9 mouse cellular contexts compared by ENCODE assay signal in the genomic region with DNA sequence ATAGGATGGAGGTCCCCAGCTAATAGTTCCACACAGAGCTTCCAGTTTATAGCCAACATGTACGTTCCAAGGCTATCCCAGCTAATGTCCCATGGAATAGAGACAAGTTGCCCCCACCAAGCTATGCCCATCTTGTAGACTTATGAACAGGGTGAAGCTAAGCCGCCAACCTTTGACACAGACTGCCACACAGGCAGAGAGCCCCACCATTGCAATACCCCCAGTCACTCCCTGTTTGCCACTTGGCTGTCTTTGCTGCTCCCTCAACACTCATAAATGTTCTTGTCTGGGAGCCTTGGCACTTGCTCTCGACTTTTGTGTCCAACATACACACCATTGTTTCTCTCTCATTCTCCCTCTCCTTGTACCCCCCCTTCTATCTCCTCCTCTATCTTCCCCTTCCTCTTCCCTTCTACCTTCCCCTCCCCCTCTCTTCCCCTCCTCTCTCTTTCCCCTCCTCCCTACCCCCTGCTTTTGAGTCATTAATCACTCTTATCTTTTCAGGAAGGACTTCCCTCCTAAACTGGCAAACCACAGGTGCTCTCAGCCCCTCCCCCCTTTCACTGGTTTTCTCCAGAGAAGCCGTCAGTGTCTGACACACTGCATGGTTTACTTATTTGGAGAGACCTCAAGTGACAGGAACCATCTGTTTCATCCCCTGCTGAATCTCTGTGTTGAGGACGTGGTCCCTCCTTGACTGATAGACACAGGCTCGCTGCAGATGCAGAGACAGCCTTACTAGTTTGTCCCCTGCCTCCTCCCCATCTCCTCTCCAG.
DNase-seq lines count a peak whose midpoint lies in the region; ATAC-seq and TF ChIP-seq lines count a peak whose summit lies in the region.
"Had no signal": no experiment of that assay in that cellular context is flagged by ENCODE, and none has a peak within 500 bp of the region (broad histone marks: within the 10 kb centered on the region; RNA-seq: fewer than 3 reads in every experiment).

No protein-coding gene starts in this region.

- TF ChIP-seq CTCF in hindbrain, postnatal 0 days (IDR thresholded peaks at IDR 0.05; ENCODE audit: low read depth) = no peak
- TF ChIP-seq CTCF in MEL (IDR thresholded peaks at IDR 0.05 in 2 of 3, conservative IDR thresholded peaks at IDR 0.05 in 1 of 3; ENCODE audit: control insufficient read depth in 1 of 3, insufficient read depth in 1 of 3, low read depth in 2 of 3, low read length in 3 of 3, poor library complexity in 1 of 3, severe bottlenecking in 1 of 3) = no peak

- DNase-seq in hindbrain, postnatal 0 days (ENCODE audit: low spot score) = peak; percentile 18
- peak; percentile 96 for DNase-seq in MEL (ENCODE audit: low read depth, low spot score)
- peak; percentile 21 for DNase-seq in lung, postnatal 36 days
- no peak for DNase-seq in right cerebral cortex, postnatal 10 days (ENCODE audit: low spot score in 2 of 2)
- no peak for DNase-seq in cerebellum, postnatal 36 days
- DNase-seq: gastrocnemius, postnatal 14 days had no signal

- TF ChIP-seq RAD21 in MEL (IDR thresholded peaks at IDR 0.05; ENCODE audit: low read depth, low read length) = no peak; the same call in 1 of the 2 replicates

- peak; percentile 84 to 99 for TF ChIP-seq EP300 in MEL (IDR thresholded peaks at IDR 0.05; ENCODE audit: low read depth in 1 of 2, low read length in 2 of 2)

- H3K27ac ChIP-seq in hindbrain, postnatal 0 days = no peak overlapping the region
- no peak overlapping the region for H3K27ac ChIP-seq in hindbrain, embryonic 16.5 days (ENCODE audit: low read depth, low read length)
- H3K27ac ChIP-seq in MEL (ENCODE audit: control insufficient read depth, low read depth, low read length) = peak overlapping the region; percentile 94

- no peaks in the 10 kb centered on the region for H3K27me3 ChIP-seq in hindbrain, postnatal 0 days (ENCODE audit: insufficient read depth, low read length)
- H3K27me3 ChIP-seq in hindbrain, embryonic 16.5 days (replicated peaks; ENCODE audit: control insufficient read depth, insufficient read depth, low read length) = no peaks in the 10 kb centered on the region
- no peaks in the 10 kb centered on the region for H3K27me3 ChIP-seq in MEL (ENCODE audit: control insufficient read depth in 1 of 2, insufficient read depth in 2 of 2, low read length in 2 of 2)

- no peaks in the 10 kb centered on the region for H3K36me3 ChIP-seq in hindbrain, postnatal 0 days (ENCODE audit: insufficient read depth, low read length)
- no peaks in the 10 kb centered on the region for H3K36me3 ChIP-seq in hindbrain, embryonic 16.5 days (ENCODE audit: control insufficient read depth, insufficient read depth, low read length)
- H3K36me3 ChIP-seq in MEL (ENCODE audit: control insufficient read depth in 1 of 2, insufficient read depth in 2 of 2, low read length in 2 of 2) = peaks cover 0 to 55% of the 10 kb centered on the region in 2 experiments; a peak in 2 of 4 replicates

- 47% methylated on average over 6 of the region's 6 CpGs for WGBS in hindbrain, postnatal 0 days
- 51% methylated on average over 6 of the region's 6 CpGs for WGBS in hindbrain, embryonic 16.5 days

- H3K4me2 ChIP-seq in hindbrain, postnatal 0 days (ENCODE audit: low read depth, low read length) = no peak overlapping the region
- no peak overlapping the region for H3K4me2 ChIP-seq in hindbrain, embryonic 16.5 days (ENCODE audit: low read length)

- H3K79me2 ChIP-seq in MEL (ENCODE audit: control insufficient read depth, insufficient read depth, low read length, poor library complexity) = no peaks in the 10 kb centered on the region

- no peak overlapping the region for H3K9ac ChIP-seq in hindbrain, postnatal 0 days (replicated peaks; ENCODE audit: low read length)
- no peak overlapping the region for H3K9ac ChIP-seq in hindbrain, embryonic 16.5 days (ENCODE audit: low read depth, low read length)
- H3K9ac ChIP-seq in MEL (ENCODE audit: control insufficient read depth, low read depth, low read length, poor library complexity, severe bottlenecking) = peak overlapping the region; percentile 51

- H3K4me1 ChIP-seq in hindbrain, postnatal 0 days (ENCODE audit: insufficient read depth, low read length) = no peaks in the 10 kb centered on the region
- peaks cover 2% of the 10 kb centered on the region for H3K4me1 ChIP-seq in hindbrain, embryonic 16.5 days (ENCODE audit: control insufficient read depth, insufficient read depth, low read depth, low read length)
- H3K4me1 ChIP-seq in MEL (ENCODE audit: control insufficient read depth in 1 of 2, insufficient read depth in 2 of 2, low read length in 2 of 2) = peaks cover 43 to 47% of the 10 kb centered on the region in 2 experiments

- H3K4me3 ChIP-seq in hindbrain, postnatal 0 days (ENCODE audit: low read length) = no peak overlapping the region
- H3K4me3 ChIP-seq in hindbrain, embryonic 16.5 days (ENCODE audit: low read length) = no peak overlapping the region
- peak overlapping the region; percentile 6 to 21; a peak in 3 of 4 replicates for H3K4me3 ChIP-seq in MEL (ENCODE audit: control insufficient read depth in 1 of 2, insufficient read depth in 1 of 2, low read depth in 2 of 2, low read length in 2 of 2)

- ATAC-seq in hindbrain, postnatal 0 days = peak; percentile 58; the same call in 1 of the 2 replicates
- no peak for ATAC-seq in hindbrain, embryonic 16.5 days
- ATAC-seq in granulocyte monocyte progenitor cell, adult 5-6 weeks (replicated peaks; ENCODE audit: poor library complexity, severe bottlenecking) = peak; percentile 53
- no peak for ATAC-seq in inflammation-experienced regulatory T-cells, adult 6 months

- H3K9me3 ChIP-seq in hindbrain, postnatal 0 days (ENCODE audit: low read length) = no peaks in the 10 kb centered on the region
- no peaks in the 10 kb centered on the region for H3K9me3 ChIP-seq in hindbrain, embryonic 16.5 days (ENCODE audit: control insufficient read depth, low read length)
- no peaks in the 10 kb centered on the region for H3K9me3 ChIP-seq in MEL (replicated peaks; ENCODE audit: insufficient read depth, low read length)

- TF ChIP-seq POLR2A in MEL (IDR thresholded peaks at IDR 0.05; ENCODE audit: control insufficient read depth in 1 of 2, insufficient read depth in 1 of 2, low read depth in 1 of 2, low read length in 2 of 2, poor library complexity in 1 of 2) = peak; percentile 5 to 72; a peak in 2 of 4 replicates

TF ChIP-seq in MEL, 35 proteins besides CTCF, POLR2A, EP300 and RAD21 (continues in another document):
- TF ChIP-seq ZMIZ1 (IDR thresholded peaks at IDR 0.05; ENCODE audit: low read depth, low read length) (peak; percentile 79; the same call in 1 of the 2 replicates), MAFK (IDR thresholded peaks at IDR 0.05; ENCODE audit: borderline replicate concordance, low read depth, low read length) (0 out of 2 replicates have a peak, but pooled peaks have one; percentile 67), MYC (IDR thresholded peaks at IDR 0.05; ENCODE audit: low read depth, low read length) (peak; percentile 42; the same call in 1 of the 2 replicates), POLR2AphosphoS5 (IDR thresholded peaks at IDR 0.05; ENCODE audit: borderline replicate concordance, low read depth, low read length) (no peak), ELF1 (IDR thresholded peaks at IDR 0.05; ENCODE audit: low read depth, low read length) (peak; percentile 84), USF2 (IDR thresholded peaks at IDR 0.05; ENCODE audit: borderline replicate concordance in 1 of 2, insufficient read depth in 1 of 2, low read depth in 1 of 2, low read length in 2 of 2) (no peak), BHLHE40 (IDR thresholded peaks at IDR 0.05; ENCODE audit: borderline replicate concordance, low read depth, low read length) (peak; percentile 84), HCFC1 (IDR thresholded peaks at IDR 0.05; ENCODE audit: low read depth, low read length) (peak; percentile 70), ZNF384 (IDR thresholded peaks at IDR 0.05; ENCODE audit: low read depth, low read length) (no peak), MAX (IDR thresholded peaks at IDR 0.05; ENCODE audit: low read length) (peak; percentile 83), TBP (IDR thresholded peaks at IDR 0.05; ENCODE audit: low read depth, low read length) (peak; percentile 71), NELFE (IDR thresholded peaks at IDR 0.05; ENCODE audit: low read depth, low read length) (peak; percentile 64), SMC3 (IDR thresholded peaks at IDR 0.05; ENCODE audit: low read depth, low read length) (peak; percentile 17; the same call in 1 of the 2 replicates), KAT2A (conservative IDR thresholded peaks at IDR 0.05; ENCODE audit: low read depth, low read length) (peak; percentile 57), GATA1 (IDR thresholded peaks at IDR 0.05; ENCODE audit: low read depth, low read length) (peak; percentile 87), E2F4 (IDR thresholded peaks at IDR 0.05; ENCODE audit: borderline replicate concordance, low read depth, low read length) (no peak), POLR2AphosphoS2 (IDR thresholded peaks at IDR 0.05; ENCODE audit: low read length) (no peak), ZC3H11A (IDR thresholded peaks at IDR 0.05; ENCODE audit: low read depth, low read length) (no peak), JUND (IDR thresholded peaks at IDR 0.05; ENCODE audit: low read depth, low read length) (peak; percentile 66), MYB (IDR thresholded peaks at IDR 0.05; ENCODE audit: low read depth, low read length) (peak; percentile 98), MXI1 (IDR thresholded peaks at IDR 0.05; ENCODE audit: low read depth, low read length) (peak; percentile 82), ETS1 (IDR thresholded peaks at IDR 0.05; ENCODE audit: low read depth, low read length) (peak; percentile 99), MAZ (IDR thresholded peaks at IDR 0.05; ENCODE audit: low read depth, low read length) (peak; percentile 99), CHD2 (IDR thresholded peaks at IDR 0.05; ENCODE audit: low read length) (peak; percentile 90), RCOR1 (IDR thresholded peaks at IDR 0.05; ENCODE audit: low read depth, low read length) (peak; percentile 80; the same call in 1 of the 2 replicates), MEF2A (IDR thresholded peaks at IDR 0.05; ENCODE audit: extremely low read depth, insufficient replicate concordance, low read depth, low read length, poor library complexity, severe bottlenecking) (peak; percentile 68; the same call in 1 of the 2 replicates), TCF12 (IDR thresholded peaks at IDR 0.05; ENCODE audit: low read depth, low read length) (peak; percentile 97), ZKSCAN1 (IDR thresholded peaks at IDR 0.05; ENCODE audit: low read depth, low read length) (no peak), UBTF (IDR thresholded peaks at IDR 0.05; ENCODE audit: borderline replicate concordance, insufficient read depth, low read depth, low read length) (no peak), USF1 (IDR thresholded peaks at IDR 0.05; ENCODE audit: low read depth, low read length) (0 out of 2 replicates have a peak, but pooled peaks have one; percentile 10), CHD1 (IDR thresholded peaks at IDR 0.05; ENCODE audit: low read depth, low read length) (no peak)

Comparison
In these comparisons a context has a peak if more than half of its experiments do, and no peak if none do; other contexts are left out.
1. ATAC-seq: peak in hindbrain, postnatal 0 days (single experiment) and granulocyte monocyte progenitor cell, adult 5-6 weeks (single experiment); none in hindbrain, embryonic 16.5 days (single experiment) and inflammation-experienced regulatory T-cells, adult 6 months (single experiment).
2. DNase-seq: peak in hindbrain, postnatal 0 days (single experiment), MEL (single experiment) and lung, postnatal 36 days (single experiment); none in right cerebral cortex, postnatal 10 days (0 of 2) and cerebellum, postnatal 36 days (0 of 2).
3. H3K4me3 ChIP-seq: peak in MEL (2 of 2); none in hindbrain, postnatal 0 days (single experiment) and hindbrain, embryonic 16.5 days (single experiment).